Mouse (Mus musculus) heart, postnatal 0 days (tissue): ENCODE data around the gene Ccdc78. TPM values are rescaled to one million over a fixed set of nuclear protein-coding genes. Genes with fewer than 3 reads are reported as not detected.

Source experiments
- ATAC-seq: fragments of 200-750 bp; cut with Nextera tagmentation; 2 replicates; pipeline ENCODE4 v1.8.0; 2017; ENCODE audit warnings: low read depth, moderate number of reproducible peaks, moderate library complexity; ENCODE audit not compliant: insufficient read depth
- DNase-seq: peaks from one replicate; pipeline ENCODE4 v3.0.0-alpha.2; 2016; ENCODE audit warnings: low spot score
- H3K27ac ChIP-seq: fragments of 300-500 bp; sonication (generic); 2 replicates; pipeline ENCODE4 v1.5.1; 2014; ENCODE audit warnings: low read depth, mild to moderate bottlenecking
- H3K27me3 ChIP-seq: fragments of 300-500 bp; sonication (generic); 2 replicates; pipeline ENCODE4 v1.6.1; 2014; ENCODE audit warnings: low read length, mixed read lengths; ENCODE audit not compliant: control insufficient read depth, insufficient read depth
- H3K36me3 ChIP-seq: fragments of 300-500 bp; sonication (generic); replicated peaks from 2 replicates; pipeline ENCODE4 v1.6.1; 2014; ENCODE audit warnings: low read length, mixed read lengths; ENCODE audit not compliant: control insufficient read depth, insufficient read depth
- H3K4me1 ChIP-seq: fragments of 300-500 bp; sonication (generic); 2 replicates; pipeline ENCODE4 v1.6.1; 2014; ENCODE audit warnings: antibody characterized with exemption; ENCODE audit not compliant: control insufficient read depth, insufficient read depth
- H3K4me2 ChIP-seq: fragments of 300-500 bp; sonication (generic); 2 replicates; pipeline ENCODE4 v1.6.1; 2014; ENCODE audit warnings: low read depth, mild to moderate bottlenecking, low read length, moderate library complexity
- H3K4me3 ChIP-seq: fragments of 300-500 bp; sonication (generic); 2 replicates; pipeline ENCODE4 v1.5.1; 2014; ENCODE audit warnings: low read depth, low read length
- H3K9ac ChIP-seq: fragments of 300-500 bp; sonication (generic); replicated peaks from 2 replicates; pipeline ENCODE4 v1.6.1; 2014; ENCODE audit warnings: low read depth, low read length, mixed read lengths
- H3K9me3 ChIP-seq: fragments of 300-500 bp; sonication (generic); replicated peaks from 2 replicates; pipeline ENCODE4 v1.6.1; 2016; ENCODE audit warnings: low read length; ENCODE audit not compliant: control insufficient read depth
- CTCF ChIP-seq: IDR thresholded peaks from 2 replicates; pipeline ENCODE4 v1.5.1; 2016; ENCODE audit warnings: antibody characterized with exemption, control low read depth, low read depth
- EP300 ChIP-seq: IDR thresholded peaks from 2 replicates; pipeline ENCODE4 v1.6.1; 2016; ENCODE audit warnings: antibody characterized with exemption, low read depth
- WGBS: fragments of 180-500 bp; shearing (Covaris S2); extraction: QIAGEN DNeasy Blood & Tissue Kit; methylation state at CpG from one replicate; pipeline ENCODE4 v1.1.7; 2014; 5-methylcytosine and 5-hydroxymethylcytosine counted together
- polyA plus RNA-seq: library from polyadenylated mRNA; unstranded; fragments of >200 nt; fragmentation: Nextera tagmentation; extraction: Ambion mirVana; gene quantifications from 2 replicates; pipeline ENCODE4 v1.2.1, GENCODE M21; 2015
- total RNA-seq: library from RNA; depleted of rRNA; stranded (reverse); fragments of >200 nt; gene quantifications from 2 replicates; pipeline ENCODE4 v1.2.3, GENCODE M21; 2014; ENCODE audit warnings: low replicate concordance

Ccdc78 gene
- total and polyA plus RNA-seq, 2 experiments from 2014 or later: 0.12 TPM; not detected in 1

GRCm38 (mm10) chr17:25791320-25791842 lies 5.0 kb downstream of the Ccdc78 start:
- H3K9me3 ChIP-seq: no peaks in the 10 kb centered on the region
- H3K4me2 ChIP-seq: peak overlapping the region; percentile 91
- peaks cover 17% of the 10 kb centered on the region; the same call in 1 of the 2 replicates for H3K4me1 ChIP-seq
- TF ChIP-seq EP300: no peak
- TF ChIP-seq CTCF: no peak
- H3K27me3 ChIP-seq: no peaks in the 10 kb centered on the region
- H3K27ac ChIP-seq: no peak overlapping the region
- no peak for DNase-seq
- 26% methylated on average over 19 of the region's 19 CpGs for WGBS
- no peak for ATAC-seq
- H3K36me3 ChIP-seq: peaks cover 18% of the 10 kb centered on the region; the same call in 1 of the 2 replicates
- H3K4me3 ChIP-seq: peak overlapping the region; percentile 83
- peak overlapping the region; percentile 81 for H3K9ac ChIP-seq

- Histone ChIP-seq H3K9ac (peak overlapping the region; percentile 81), H3K4me3 (peak overlapping the region; percentile 83), H3K4me2 (peak overlapping the region; percentile 91), H3K36me3 (peaks cover 18% of the 10 kb centered on the region; the same call in 1 of the 2 replicates), H3K27ac (peak overlapping the region; percentile 92), H3K4me1 (peaks cover 19% of the 10 kb centered on the region; the same call in 1 of the 2 replicates), H3K27me3 (no peaks in the 10 kb centered on the region), H3K9me3 (no peaks in the 10 kb centered on the region)
- DNase-seq (peak; percentile 66), ATAC-seq (peak; percentile 74)
- under 1% methylated on average over 45 of the region's 45 CpGs for WGBS
- no peak for TF ChIP-seq CTCF
- no peak for TF ChIP-seq EP300
These were observed 5.6 kb downstream of the Ccdc78 start for GRCm38 (mm10) chr17:25791843-25792527.

- Histone ChIP-seq H3K4me3 (peak within 1 kb of the TSS; percentile 83), H3K9me3 (no peaks in the 10 kb centered on the region), H3K4me2 (peak within 1 kb of the TSS; percentile 91), H3K27me3 (no peaks in the 10 kb centered on the region), H3K4me1 (peaks cover 22% of the 10 kb centered on the region; the same call in 1 of the 2 replicates), H3K36me3 (peaks cover 14% of the 10 kb centered on the region; the same call in 1 of the 2 replicates), H3K27ac (peak within 1 kb of the TSS; percentile 92), H3K9ac (peak within 1 kb of the TSS; percentile 81)
- ATAC-seq (peak; percentile 74), DNase-seq (peak; percentile 78)
- WGBS: under 1% methylated on average over 14 of the region's 14 CpGs
- TF ChIP-seq EP300: no peak
- no peak for TF ChIP-seq CTCF
These were observed 6.2 kb downstream of the Ccdc78 start, which contains the start of gene Fam173a for GRCm38 (mm10) chr17:25792615-25793014. Fam173a (minus strand) TSS chr17:25792901.

- Histone ChIP-seq H3K36me3 (peaks cover 9% of the 10 kb centered on the region; the same call in 1 of the 2 replicates), H3K9ac (no peak overlapping the region), H3K9me3 (no peaks in the 10 kb centered on the region), H3K4me1 (peaks cover 22% of the 10 kb centered on the region; the same call in 1 of the 2 replicates), H3K4me2 (no peak overlapping the region), H3K4me3 (no peak overlapping the region), H3K27me3 (no peaks in the 10 kb centered on the region), H3K27ac (no peak overlapping the region)
- WGBS: 74% methylated on average over 13 of the region's 13 CpGs
- ATAC-seq: no peak
- DNase-seq: no peak
- no peak for TF ChIP-seq EP300
- TF ChIP-seq CTCF: no peak
These were observed 7.8 kb downstream of the Ccdc78 start for GRCm38 (mm10) chr17:25794197-25794596.

GRCm38 (mm10) chr17:25794998-25795397 lies 8.6 kb downstream of the Ccdc78 start:
- H3K4me1 ChIP-seq: peaks cover 22% of the 10 kb centered on the region; the same call in 1 of the 2 replicates
- H3K4me3 ChIP-seq: no peak overlapping the region
- DNase-seq (no peak), ATAC-seq (no peak)
- no peaks in the 10 kb centered on the region for H3K27me3 ChIP-seq
- no peak overlapping the region for H3K4me2 ChIP-seq
- TF ChIP-seq CTCF: no peak
- no peak overlapping the region for H3K9ac ChIP-seq
- no peaks in the 10 kb centered on the region for H3K9me3 ChIP-seq
- 91% methylated on average over 17 of the region's 17 CpGs for WGBS
- H3K27ac ChIP-seq: no peak overlapping the region
- H3K36me3 ChIP-seq: 0 out of 2 replicates have a peak, but pooled peaks cover 2% of the 10 kb centered on the region
